Mouse (Mus musculus) kidney, adult 9 months (tissue): ENCODE data around the gene Ehbp1.

Experiments used
- DNase-seq: peaks from one replicate; pipeline ENCODE4 v3.0.0; 2022

The Ehbp1 gene

GRCm38 (mm10) chr11:22342242-22343207, at the start of gene Ehbp1:
TSS of gene Ehbp1 (minus strand) at chr11:22342292.
- DNase-seq, result no peak

GRCm38 (mm10) chr11:22387472-22388098, 45.5 kb upstream of the Ehbp1 start:
- DNase-seq, result no peak

- no peak for DNase-seq
These were observed 41.4 kb upstream of the Ehbp1 start for GRCm38 (mm10) chr11:22383532-22383931.

GRCm38 (mm10) chr11:22374811-22375210, 32.7 kb upstream of the Ehbp1 start:
- DNase-seq, result no peak

GRCm38 (mm10) chr11:22373290-22373674, 31.2 kb upstream of the Ehbp1 start:
- DNase-seq, result peak; percentile 4

GRCm38 (mm10) chr11:22372609-22373289, 30.7 kb upstream of the Ehbp1 start:
- DNase-seq, result no peak

- DNase-seq, result no peak
These were observed 27.7 kb upstream of the Ehbp1 start for GRCm38 (mm10) chr11:22369841-22370240.

GRCm38 (mm10) chr11:22368621-22369020, 26.5 kb upstream of the Ehbp1 start:
- DNase-seq, result no peak

- no peak for DNase-seq
These were observed 24.4 kb upstream of the Ehbp1 start for GRCm38 (mm10) chr11:22366486-22366885.

GRCm38 (mm10) chr11:22353962-22354621, 12.0 kb upstream of the Ehbp1 start:
- no peak for DNase-seq

- DNase-seq, result no peak
These were observed 7.9 kb upstream of the Ehbp1 start for GRCm38 (mm10) chr11:22349945-22350344.

- no peak for DNase-seq
These were observed 6.4 kb upstream of the Ehbp1 start for GRCm38 (mm10) chr11:22348536-22348910.

GRCm38 (mm10) chr11:22347651-22348535, 5.8 kb upstream of the Ehbp1 start:
- DNase-seq, result no peak

- DNase-seq, result no peak
These were observed 14.7 kb downstream of the Ehbp1 start for GRCm38 (mm10) chr11:22327302-22327910.

GRCm38 (mm10) chr11:22317824-22318411, 24.2 kb downstream of the Ehbp1 start:
- no peak for DNase-seq

GRCm38 (mm10) chr11:22315801-22316200, 26.3 kb downstream of the Ehbp1 start:
- DNase-seq, result peak; percentile 23

GRCm38 (mm10) chr11:22301164-22301563, 40.9 kb downstream of the Ehbp1 start:
- DNase-seq, result no peak

- DNase-seq, result no peak
These were observed 52.9 kb downstream of the Ehbp1 start for GRCm38 (mm10) chr11:22289164-22289563.

- DNase-seq, result no peak
These were observed 54.6 kb downstream of the Ehbp1 start for GRCm38 (mm10) chr11:22287513-22287900.

GRCm38 (mm10) chr11:22286885-22287512, 55.1 kb downstream of the Ehbp1 start:
- peak; percentile 98 for DNase-seq
